Mouse (Mus musculus): Measurements from ENCODE around the gene Gm49630.
"Not testable (repeated sequence)": the region's sequence is repeated elsewhere in the genome, so short reads cannot be mapped to it uniquely, and the experiment has no call there.

GRCm38 (mm10) chr17:7332745-7333144 is 39.0 kb downstream of the Gm49630 start:
- not testable (repeated sequence) for TF ChIP-seq CTCF (IDR thresholded peaks at IDR 0.05; ENCODE audit: borderline replicate concordance, insufficient read depth, low read length); POLR2A (IDR thresholded peaks at IDR 0.05; ENCODE audit: low read depth, low read length)
